Comparison of ENCODE assay signal across 8 mouse cellular contexts in genomic region chr15:31601646-31602374, GRCm38 (mm10). TPM values are rescaled to one million over a fixed set of nuclear protein-coding genes. Genes with fewer than 3 reads are reported as not detected.
DNase-seq lines count a peak whose midpoint lies in the region; ATAC-seq lines count a peak whose summit lies in the region.

Gene Cct5 (minus strand): TSS chr15:31601804.
Gene Fam173b (plus strand): TSS chr15:31601852.

- peaks cover 13% of the 10 kb centered on the region for H3K36me3 ChIP-seq in heart, embryonic 14.5 days (ENCODE audit: control insufficient read depth, insufficient read depth, low read length)
- H3K36me3 ChIP-seq in liver, embryonic 13.5 days: peaks cover 19% of the 10 kb centered on the region
- no peaks in the 10 kb centered on the region; the same call in 1 of the 2 replicates for H3K36me3 ChIP-seq in stomach, embryonic 16.5 days (ENCODE audit: control insufficient read depth, insufficient read depth, low read length)

- peak within 1 kb of the TSS; percentile 80 for H3K4me2 ChIP-seq in heart, embryonic 14.5 days (ENCODE audit: low read length)
- H3K4me2 ChIP-seq in liver, embryonic 13.5 days: peak within 1 kb of the TSS; percentile 92
- peak within 1 kb of the TSS; percentile 69 for H3K4me2 ChIP-seq in stomach, embryonic 16.5 days (ENCODE audit: low read depth, low read length)

- WGBS in heart, embryonic 14.5 days: under 1% methylated on average over 63 of the region's 63 CpGs
- WGBS in liver, embryonic 13.5 days (ENCODE audit: insufficient replicate concordance): under 1% methylated on average over 63 of the region's 63 CpGs
- WGBS in stomach, embryonic 16.5 days: under 1% methylated on average over 63 of the region's 63 CpGs

- H3K4me3 ChIP-seq in heart, embryonic 14.5 days (ENCODE audit: control insufficient read depth in 1 of 2, insufficient read depth in 1 of 2, low read depth in 1 of 2, low read length in 2 of 2): peak within 1 kb of the TSS; percentile 84 to 99
- peak within 1 kb of the TSS; percentile 90 for H3K4me3 ChIP-seq in liver, embryonic 13.5 days (replicated peaks)
- peak within 1 kb of the TSS; percentile 80 for H3K4me3 ChIP-seq in stomach, embryonic 16.5 days (replicated peaks; ENCODE audit: low read length)

- H3K9me3 ChIP-seq in heart, embryonic 14.5 days (ENCODE audit: control insufficient read depth, low read length): no peaks in the 10 kb centered on the region
- no peaks in the 10 kb centered on the region for H3K9me3 ChIP-seq in liver, embryonic 13.5 days (replicated peaks)
- H3K9me3 ChIP-seq in stomach, embryonic 16.5 days (replicated peaks; ENCODE audit: control insufficient read depth, low read length): no peaks in the 10 kb centered on the region

- H3K27me3 ChIP-seq in heart, embryonic 14.5 days (ENCODE audit: control insufficient read depth, insufficient read depth, low read length): no peaks in the 10 kb centered on the region
- H3K27me3 ChIP-seq in liver, embryonic 13.5 days: no peaks in the 10 kb centered on the region
- H3K27me3 ChIP-seq in stomach, embryonic 16.5 days (ENCODE audit: control insufficient read depth, insufficient read depth, low read length): no peaks in the 10 kb centered on the region

- H3K27ac ChIP-seq in heart, embryonic 14.5 days (replicated peaks in 1 of 2; ENCODE audit: control insufficient read depth in 1 of 2, insufficient read depth in 1 of 2, low read depth in 2 of 2, low read length in 2 of 2): peak within 1 kb of the TSS; percentile 87 to 97
- peak within 1 kb of the TSS; percentile 86 for H3K27ac ChIP-seq in liver, embryonic 13.5 days
- peak within 1 kb of the TSS; percentile 91 for H3K27ac ChIP-seq in stomach, embryonic 16.5 days (ENCODE audit: low read length)

- peak; percentile 86 for ATAC-seq in CD4-positive, CD25-positive, alpha-beta regulatory T cell, adult 4 months
- ATAC-seq in heart, embryonic 14.5 days (ENCODE audit: insufficient number of reproducible peaks, insufficient read depth, low FRiP score, low read depth): peak; percentile 87
- ATAC-seq in liver, embryonic 13.5 days (ENCODE audit: low read depth): peak; percentile 85
- ATAC-seq in stomach, embryonic 16.5 days (ENCODE audit: insufficient read depth, low FRiP score): peak; percentile 89

- peaks cover 8 to 30% of the 10 kb centered on the region in 2 experiments for H3K4me1 ChIP-seq in heart, embryonic 14.5 days (ENCODE audit: control insufficient read depth in 2 of 2, insufficient read depth in 2 of 2, low read length in 2 of 2)
- peaks cover 43% of the 10 kb centered on the region for H3K4me1 ChIP-seq in liver, embryonic 13.5 days (replicated peaks)
- peaks cover 17% of the 10 kb centered on the region for H3K4me1 ChIP-seq in stomach, embryonic 16.5 days (ENCODE audit: control insufficient read depth, insufficient read depth, low read length)

- H3K9ac ChIP-seq in heart, embryonic 14.5 days (ENCODE audit: low read length): peak within 1 kb of the TSS; percentile 93
- H3K9ac ChIP-seq in liver, embryonic 13.5 days: peak within 1 kb of the TSS; percentile 93
- peak within 1 kb of the TSS; percentile 90 for H3K9ac ChIP-seq in stomach, embryonic 16.5 days (ENCODE audit: low read length)

- peak; percentile 98 for DNase-seq in c-Kit-negative CD71-positive TER-119-positive erythroid progenitor cells, embryonic 14.5 days (ENCODE audit: low read depth, low spot score)
- peak; percentile 95 for DNase-seq in fibroblast of lung, adult 2 months (ENCODE audit: low read depth)
- peak; percentile 98 for DNase-seq in kidney, postnatal 14 days
- DNase-seq in liver, embryonic 13.5 days: peak; percentile 95
- peak; percentile 99 for DNase-seq in neural tube, embryonic 10.5 days (ENCODE audit: extremely low spot score, low spot score)

RNA-seq across cellular contexts. Expression of gene Cct5, which starts in this region (rescaled TPM):
- 100 to 1,000 TPM; 419 to 459 TPM for polyA plus RNA-seq in CD4-positive, CD25-positive, alpha-beta regulatory T cell, adult 4 months (2017; shearing (Covaris generic))
- polyA plus RNA-seq in heart, embryonic 14.5 days (2014; fragmentation: Nextera tagmentation; extraction: Ambion mirVana): 358 and 365 TPM in 2 replicates
- 409 and 450 TPM in 2 replicates for polyA plus RNA-seq in liver, embryonic 13.5 days (2015; fragmentation: Nextera tagmentation; extraction: Ambion mirVana)
- polyA plus RNA-seq in stomach, embryonic 16.5 days (2015; fragmentation: Nextera tagmentation; extraction: Ambion mirVana): 455 and 460 TPM in 2 replicates

RNA-seq across cellular contexts. Expression of gene Fam173b, which starts in this region (rescaled TPM):
- 10 to 100 TPM; 25.9 to 32.2 TPM for polyA plus RNA-seq in CD4-positive, CD25-positive, alpha-beta regulatory T cell, adult 4 months (2017; shearing (Covaris generic))
- 13.7 and 16.6 TPM in 2 replicates for polyA plus RNA-seq in heart, embryonic 14.5 days (2014; fragmentation: Nextera tagmentation; extraction: Ambion mirVana)
- 9.3 and 10.3 TPM in 2 replicates for polyA plus RNA-seq in liver, embryonic 13.5 days (2015; fragmentation: Nextera tagmentation; extraction: Ambion mirVana)
- polyA plus RNA-seq in stomach, embryonic 16.5 days (2015; fragmentation: Nextera tagmentation; extraction: Ambion mirVana): 13.2 and 13.6 TPM in 2 replicates

Comparison
In these comparisons a context has a peak if more than half of its experiments do, and no peak if none do; other contexts are left out.
1. Peak in every context shown above with its lines: DNase-seq, ATAC-seq, H3K4me3 ChIP-seq and H3K27ac ChIP-seq.